Mouse (Mus musculus): ENCODE data around the gene Vti1a. TPM values are rescaled to one million over a fixed set of nuclear protein-coding genes. Genes with fewer than 3 reads are reported as not detected.

Vti1a gene
- total and polyA plus RNA-seq, 2 experiments from 2014 or later: 28.2 to 37.6 TPM

GRCm38 (mm10) chr19:55337664-55338063 lies 21.6 kb downstream of the Vti1a start:
- no peak for TF ChIP-seq CTCF (IDR thresholded peaks at IDR 0.05; ENCODE audit: low read depth)
- H3K27me3 ChIP-seq (ENCODE audit: insufficient read depth, low read length): no peaks in the 10 kb centered on the region
- WGBS: 92% methylated on average over 10 of the region's 10 CpGs
- no peaks in the 10 kb centered on the region for H3K9me3 ChIP-seq (ENCODE audit: low read length)
- no peak for ATAC-seq
- no peaks in the 10 kb centered on the region for H3K36me3 ChIP-seq (ENCODE audit: insufficient read depth, low read length)
- no peak overlapping the region for H3K4me2 ChIP-seq (ENCODE audit: low read depth, low read length)
- no peak for DNase-seq (ENCODE audit: low spot score)
- no peaks in the 10 kb centered on the region for H3K4me1 ChIP-seq (ENCODE audit: insufficient read depth, low read length)
- no peak overlapping the region for H3K9ac ChIP-seq (replicated peaks; ENCODE audit: low read length)
- H3K4me3 ChIP-seq (ENCODE audit: low read length): no peak overlapping the region
- H3K27ac ChIP-seq: no peak overlapping the region

- no peaks in the 10 kb centered on the region for H3K4me1 ChIP-seq (ENCODE audit: insufficient read depth, low read length)
- no peak overlapping the region for H3K4me2 ChIP-seq (ENCODE audit: low read depth, low read length)
- TF ChIP-seq CTCF (IDR thresholded peaks at IDR 0.05; ENCODE audit: low read depth): no peak
- H3K27ac ChIP-seq: no peak overlapping the region
- H3K27me3 ChIP-seq (ENCODE audit: insufficient read depth, low read length): no peaks in the 10 kb centered on the region
- 72% methylated on average over 6 of the region's 6 CpGs for WGBS
- ATAC-seq: no peak
- H3K9ac ChIP-seq (replicated peaks; ENCODE audit: low read length): no peak overlapping the region
- DNase-seq (ENCODE audit: low spot score): no peak
- no peaks in the 10 kb centered on the region for H3K36me3 ChIP-seq (ENCODE audit: insufficient read depth, low read length)
- H3K9me3 ChIP-seq (ENCODE audit: low read length): no peaks in the 10 kb centered on the region
- no peak overlapping the region for H3K4me3 ChIP-seq (ENCODE audit: low read length)
These were observed 24.4 kb downstream of the Vti1a start for GRCm38 (mm10) chr19:55340521-55340920.

GRCm38 (mm10) chr19:55341377-55341776 lies 25.3 kb downstream of the Vti1a start:
- ATAC-seq (no peak), DNase-seq (ENCODE audit: low spot score) (peak; percentile 57)
- Histone ChIP-seq H3K9ac (replicated peaks; ENCODE audit: low read length) (no peak overlapping the region), H3K4me1 (ENCODE audit: insufficient read depth, low read length) (no peaks in the 10 kb centered on the region), H3K36me3 (ENCODE audit: insufficient read depth, low read length) (no peaks in the 10 kb centered on the region), H3K4me2 (ENCODE audit: low read depth, low read length) (no peak overlapping the region), H3K27ac (no peak overlapping the region), H3K9me3 (ENCODE audit: low read length) (no peaks in the 10 kb centered on the region), H3K27me3 (ENCODE audit: insufficient read depth, low read length) (no peaks in the 10 kb centered on the region), H3K4me3 (ENCODE audit: low read length) (no peak overlapping the region)
- peak; percentile 54 for TF ChIP-seq CTCF (IDR thresholded peaks at IDR 0.05; ENCODE audit: low read depth)
- WGBS: 67% methylated on average over 3 of the region's 3 CpGs

- no peaks in the 10 kb centered on the region for H3K36me3 ChIP-seq (ENCODE audit: insufficient read depth, low read length)
- no peak overlapping the region for H3K4me3 ChIP-seq (ENCODE audit: low read length)
- no peaks in the 10 kb centered on the region for H3K9me3 ChIP-seq (ENCODE audit: low read length)
- H3K9ac ChIP-seq (replicated peaks; ENCODE audit: low read length): no peak overlapping the region
- DNase-seq (ENCODE audit: low spot score) (no peak), ATAC-seq (no peak)
- no peaks in the 10 kb centered on the region for H3K27me3 ChIP-seq (ENCODE audit: insufficient read depth, low read length)
- TF ChIP-seq CTCF (IDR thresholded peaks at IDR 0.05; ENCODE audit: low read depth): no peak
- H3K4me1 ChIP-seq (ENCODE audit: insufficient read depth, low read length): no peaks in the 10 kb centered on the region
- 94% methylated on average over 7 of the region's 7 CpGs for WGBS
- H3K27ac ChIP-seq: no peak overlapping the region
- H3K4me2 ChIP-seq (ENCODE audit: low read depth, low read length): no peak overlapping the region
These were observed 26.3 kb downstream of the Vti1a start for GRCm38 (mm10) chr19:55342423-55342822.

- Histone ChIP-seq H3K36me3 (ENCODE audit: insufficient read depth, low read length) (no peaks in the 10 kb centered on the region), H3K27ac (no peak overlapping the region), H3K9me3 (ENCODE audit: low read length) (no peaks in the 10 kb centered on the region), H3K4me2 (ENCODE audit: low read depth, low read length) (no peak overlapping the region), H3K4me3 (ENCODE audit: low read length) (no peak overlapping the region), H3K27me3 (ENCODE audit: insufficient read depth, low read length) (no peaks in the 10 kb centered on the region), H3K4me1 (ENCODE audit: insufficient read depth, low read length) (no peaks in the 10 kb centered on the region), H3K9ac (replicated peaks; ENCODE audit: low read length) (no peak overlapping the region)
- no peak for TF ChIP-seq CTCF (IDR thresholded peaks at IDR 0.05; ENCODE audit: low read depth)
- 89% methylated on average over 9 of the region's 9 CpGs for WGBS
- no peak for DNase-seq (ENCODE audit: low spot score)
- ATAC-seq: no peak
These were observed 27.2 kb downstream of the Vti1a start for GRCm38 (mm10) chr19:55343274-55343673.

GRCm38 (mm10) chr19:55348187-55348586 lies 32.1 kb downstream of the Vti1a start:
- no peaks in the 10 kb centered on the region for H3K27me3 ChIP-seq (ENCODE audit: insufficient read depth, low read length)
- H3K36me3 ChIP-seq (ENCODE audit: insufficient read depth, low read length): no peaks in the 10 kb centered on the region
- no peak overlapping the region for H3K4me3 ChIP-seq (ENCODE audit: low read length)
- H3K27ac ChIP-seq: no peak overlapping the region
- ATAC-seq (no peak), DNase-seq (ENCODE audit: low spot score) (no peak)
- no peaks in the 10 kb centered on the region for H3K4me1 ChIP-seq (ENCODE audit: insufficient read depth, low read length)
- TF ChIP-seq CTCF (IDR thresholded peaks at IDR 0.05; ENCODE audit: low read depth): no peak
- no peak overlapping the region for H3K9ac ChIP-seq (replicated peaks; ENCODE audit: low read length)
- H3K9me3 ChIP-seq (ENCODE audit: low read length): no peaks in the 10 kb centered on the region
- WGBS: 90% methylated on average over 3 of the region's 3 CpGs
- no peak overlapping the region for H3K4me2 ChIP-seq (ENCODE audit: low read depth, low read length)

GRCm38 (mm10) chr19:55350673-55351378 lies 34.7 kb downstream of the Vti1a start:
- 82% methylated on average over 9 of the region's 9 CpGs for WGBS

More at GRCm38 (mm10) chr19:55350673-55351378, 34.7 kb downstream of the Vti1a start:
- H3K9me3 ChIP-seq (ENCODE audit: low read length): no peaks in the 10 kb centered on the region
- H3K27ac ChIP-seq: no peak overlapping the region
- no peaks in the 10 kb centered on the region for H3K36me3 ChIP-seq (ENCODE audit: insufficient read depth, low read length)
- no peak overlapping the region for H3K4me3 ChIP-seq (ENCODE audit: low read length)
- H3K9ac ChIP-seq (replicated peaks; ENCODE audit: low read length): no peak overlapping the region
- H3K27me3 ChIP-seq (ENCODE audit: insufficient read depth, low read length): no peaks in the 10 kb centered on the region
- no peak overlapping the region for H3K4me2 ChIP-seq (ENCODE audit: low read depth, low read length)
- DNase-seq (ENCODE audit: low spot score) (peak; percentile 6), ATAC-seq (no peak)
- no peaks in the 10 kb centered on the region for H3K4me1 ChIP-seq (ENCODE audit: insufficient read depth, low read length)
- no peak for TF ChIP-seq CTCF (IDR thresholded peaks at IDR 0.05; ENCODE audit: low read depth)

Data from hindbrain, postnatal 0 days (tissue).